Mouse (Mus musculus) cortical plate, adult 2 months (tissue): ENCODE measurements around the gene Cd300lg.

Experiments
- CTCF ChIP-seq: fragments of 200-500 bp; IDR thresholded peaks from 2 replicates; pipeline ENCODE4 v1.5.1; 2011; ENCODE audit warnings: mild to moderate bottlenecking, control low read depth, low read length; ENCODE audit not compliant: insufficient read depth; ENCODE audit errors: extremely low read depth
- POLR2A ChIP-seq: fragments of 200-500 bp; IDR thresholded peaks from 2 replicates; pipeline ENCODE4 v1.6.1; 2011; ENCODE audit warnings: mild to moderate bottlenecking, low read length, control low read depth; ENCODE audit not compliant: insufficient read depth; ENCODE audit errors: extremely low read depth

GRCm38 (mm10) chr11:102095676-102096075, 54.4 kb downstream of the Cd300lg start:
- TF ChIP-seq CTCF (no peak), POLR2A (no peak)
